Mouse (Mus musculus): ENCODE results near the gene Esrp2.

Gene Esrp2

GRCm38 (mm10) chr8:106147868-106148565, 11.2 kb upstream of the Esrp2 start:
- DNase-seq (ENCODE audit: low spot score), result no peak

- no peak for DNase-seq (ENCODE audit: low spot score)
These were observed 9.2 kb upstream of the Esrp2 start for GRCm38 (mm10) chr8:106146014-106146413.

- no peak for DNase-seq (ENCODE audit: low spot score)
These were observed 8.6 kb upstream of the Esrp2 start for GRCm38 (mm10) chr8:106145331-106145730.

- peak; percentile 79 for DNase-seq (ENCODE audit: low spot score)
These were observed 4.0 kb upstream of the Esrp2 start for GRCm38 (mm10) chr8:106140769-106141168.

- no peak for DNase-seq (ENCODE audit: low spot score)
These were observed 3.4 kb upstream of the Esrp2 start for GRCm38 (mm10) chr8:106140191-106140590.

GRCm38 (mm10) chr8:106138616-106139015, 1.8 kb upstream of the Esrp2 start:
- DNase-seq (ENCODE audit: low spot score), result no peak

- peak; percentile 80 for DNase-seq (ENCODE audit: low spot score)
These were observed 1.2 kb upstream of the Esrp2 start for GRCm38 (mm10) chr8:106137906-106138477.

- no peak for DNase-seq (ENCODE audit: low spot score)
These were observed 588 bp upstream of the Esrp2 start for GRCm38 (mm10) chr8:106137218-106137905.

- no peak for DNase-seq (ENCODE audit: low spot score)
These were observed 1.1 kb downstream of the Esrp2 start for GRCm38 (mm10) chr8:106135672-106136071.

GRCm38 (mm10) chr8:106134751-106135571, 1.8 kb downstream of the Esrp2 start:
- DNase-seq (ENCODE audit: low spot score), result peak; percentile 55

GRCm38 (mm10) chr8:106133946-106134345, 2.8 kb downstream of the Esrp2 start:
- no peak for DNase-seq (ENCODE audit: low spot score)

- DNase-seq (ENCODE audit: low spot score), result no peak
These were observed 3.2 kb downstream of the Esrp2 start for GRCm38 (mm10) chr8:106133526-106133925.

GRCm38 (mm10) chr8:106132356-106132755, 4.4 kb downstream of the Esrp2 start:
- no peak for DNase-seq (ENCODE audit: low spot score)

- DNase-seq (ENCODE audit: low spot score), result no peak
These were observed 5.1 kb downstream of the Esrp2 start for GRCm38 (mm10) chr8:106131488-106132222.

GRCm38 (mm10) chr8:106131021-106131420, 5.8 kb downstream of the Esrp2 start:
- DNase-seq (ENCODE audit: low spot score), result no peak

GRCm38 (mm10) chr8:106130505-106130904, 6.3 kb downstream of the Esrp2 start:
- no peak for DNase-seq (ENCODE audit: low spot score)

GRCm38 (mm10) chr8:106129997-106130396, 6.8 kb downstream of the Esrp2 start:
- no peak for DNase-seq (ENCODE audit: low spot score)

- no peak for DNase-seq (ENCODE audit: low spot score)
These were observed 7.4 kb downstream of the Esrp2 start for GRCm38 (mm10) chr8:106129232-106129930.

GRCm38 (mm10) chr8:106127882-106128410, 8.8 kb downstream of the Esrp2 start:
- DNase-seq (ENCODE audit: low spot score), result no peak

- DNase-seq (ENCODE audit: low spot score), result no peak
These were observed 9.7 kb downstream of the Esrp2 start for GRCm38 (mm10) chr8:106127054-106127453.

- DNase-seq (ENCODE audit: low spot score), result no peak
These were observed 10.7 kb downstream of the Esrp2 start for GRCm38 (mm10) chr8:106126055-106126454.

Measured in ovary, postnatal 36 days (tissue).